Comparison of ENCODE assay signal across 14 mouse cellular contexts in the genomic region with DNA sequence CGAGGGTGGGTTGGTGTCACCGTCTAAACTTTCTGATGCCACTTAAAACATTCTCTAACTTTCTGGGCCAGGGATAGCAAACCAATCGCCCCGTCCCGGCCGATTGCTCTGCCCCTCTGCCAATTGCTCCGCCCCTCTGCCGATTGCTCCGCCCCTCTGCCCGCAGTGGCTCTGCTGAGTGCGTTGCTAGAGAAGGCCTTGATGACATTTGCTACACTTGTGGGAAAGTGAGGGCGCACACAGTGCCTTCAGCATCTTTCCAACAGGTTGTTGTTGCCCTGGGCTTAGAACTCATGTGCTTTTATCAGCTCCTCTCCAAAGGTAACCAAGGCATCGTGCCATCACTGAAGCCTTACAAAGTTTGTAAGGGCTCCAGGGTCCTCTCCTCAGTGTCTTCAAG. TPM values are rescaled to one million over a fixed set of nuclear protein-coding genes. Genes with fewer than 3 reads are reported as not detected.
A peak's percentile ranks its signal among the peaks of the same experiment; 100 is the strongest.
DNase-seq lines count a peak whose midpoint lies in the region; ATAC-seq and TF ChIP-seq lines count a peak whose summit lies in the region.
"Had no signal": no experiment of that assay in that cellular context is flagged by ENCODE, and none has a peak within 500 bp of the region (broad histone marks: within the 10 kb centered on the region; RNA-seq: fewer than 3 reads in every experiment).

No protein-coding gene starts in this region.

- no peak overlapping the region for H3K9ac ChIP-seq in lung, embryonic 16.5 days (ENCODE audit: low read length)
- H3K9ac ChIP-seq in MEL (ENCODE audit: control insufficient read depth, low read depth, low read length, poor library complexity, severe bottlenecking) = peak overlapping the region; percentile 77
- no peak overlapping the region for H3K9ac ChIP-seq in midbrain, embryonic 11.5 days (ENCODE audit: low read length)
- no peak overlapping the region for H3K9ac ChIP-seq in midbrain, embryonic 15.5 days
- H3K9ac ChIP-seq: limb, embryonic 12.5 days had no signal

- DNase-seq in lung, postnatal 25 days (ENCODE audit: low spot score) = no peak
- DNase-seq in MEL (ENCODE audit: low read depth, low spot score) = peak; percentile 88
- peak; percentile 55 for DNase-seq in induced T-regulatory cell, adult 2 months (ENCODE audit: low read depth)
- DNase-seq in midbrain, embryonic 11.5 days (ENCODE audit: low spot score, missing footprints) = no peak
- DNase-seq in adrenal gland, adult 8-10 months = no peak
- DNase-seq: cerebellum, adult 18-20 months; heart, adult 11 months; kidney, postnatal 36 days; layer of hippocampus, postnatal 36 days had no signal

- peaks cover 6% of the 10 kb centered on the region for H3K79me2 ChIP-seq in MEL (ENCODE audit: control insufficient read depth, insufficient read depth, low read length, poor library complexity)

- peaks cover 3% of the 10 kb centered on the region; the same call in 1 of the 2 replicates for H3K4me1 ChIP-seq in lung, embryonic 16.5 days (replicated peaks; ENCODE audit: control insufficient read depth, insufficient read depth, low read length)
- H3K4me1 ChIP-seq in MEL (ENCODE audit: control insufficient read depth in 1 of 2, insufficient read depth in 2 of 2, low read length in 2 of 2) = peaks cover 23 to 35% of the 10 kb centered on the region in 2 experiments
- H3K4me1 ChIP-seq in midbrain, embryonic 11.5 days (ENCODE audit: control insufficient read depth, insufficient read depth, low read length) = peaks cover 3% of the 10 kb centered on the region; the same call in 1 of the 2 replicates
- no peaks in the 10 kb centered on the region for H3K4me1 ChIP-seq in midbrain, embryonic 15.5 days

- no peak for TF ChIP-seq RAD21 in MEL (IDR thresholded peaks at IDR 0.05; ENCODE audit: low read depth, low read length)

- peak; percentile 42 to 58; a peak in 1 of 4 replicates for TF ChIP-seq POLR2A in MEL (IDR thresholded peaks at IDR 0.05; ENCODE audit: control insufficient read depth in 1 of 2, insufficient read depth in 1 of 2, low read depth in 1 of 2, low read length in 2 of 2, poor library complexity in 1 of 2)

- peaks cover 4% of the 10 kb centered on the region for H3K9me3 ChIP-seq in lung, embryonic 16.5 days (ENCODE audit: control insufficient read depth, low read length)
- no peaks in the 10 kb centered on the region for H3K9me3 ChIP-seq in MEL (replicated peaks; ENCODE audit: insufficient read depth, low read length)
- peaks cover 3% of the 10 kb centered on the region; the same call in 1 of the 2 replicates for H3K9me3 ChIP-seq in midbrain, embryonic 11.5 days (ENCODE audit: control insufficient read depth, low read length)
- H3K9me3 ChIP-seq in midbrain, embryonic 15.5 days = no peaks in the 10 kb centered on the region

- H3K4me2 ChIP-seq in lung, embryonic 16.5 days (ENCODE audit: low read depth, low read length) = 0 out of 2 replicates have a peak overlapping the region, but pooled peaks have one; percentile 16
- no peak overlapping the region for H3K4me2 ChIP-seq in midbrain, embryonic 11.5 days
- no peak overlapping the region for H3K4me2 ChIP-seq in midbrain, embryonic 15.5 days
- H3K4me2 ChIP-seq: limb, embryonic 12.5 days had no signal

- TF ChIP-seq CTCF in MEL (IDR thresholded peaks at IDR 0.05 in 2 of 3, conservative IDR thresholded peaks at IDR 0.05 in 1 of 3; ENCODE audit: control insufficient read depth in 1 of 3, insufficient read depth in 1 of 3, low read depth in 2 of 3, low read length in 3 of 3, poor library complexity in 1 of 3, severe bottlenecking in 1 of 3) = no peak

- H3K4me3 ChIP-seq in lung, embryonic 16.5 days (ENCODE audit: low read length) = no peak overlapping the region
- H3K4me3 ChIP-seq in MEL (ENCODE audit: control insufficient read depth in 1 of 2, insufficient read depth in 1 of 2, low read depth in 2 of 2, low read length in 2 of 2) = peak overlapping the region; percentile 53 to 65
- H3K4me3 ChIP-seq in midbrain, embryonic 11.5 days (ENCODE audit: low read depth, low read length) = no peak overlapping the region
- H3K4me3 ChIP-seq in midbrain, embryonic 15.5 days = no peak overlapping the region
- H3K4me3 ChIP-seq: limb, embryonic 12.5 days had no signal

- TF ChIP-seq EP300 in MEL (IDR thresholded peaks at IDR 0.05; ENCODE audit: low read depth in 1 of 2, low read length in 2 of 2) = no peak; a peak in 1 of 4 replicates

- peaks cover 2% of the 10 kb centered on the region for H3K27me3 ChIP-seq in lung, embryonic 16.5 days (ENCODE audit: control insufficient read depth, insufficient read depth, low read depth, low read length)
- no peaks in the 10 kb centered on the region for H3K27me3 ChIP-seq in MEL (ENCODE audit: control insufficient read depth in 1 of 2, insufficient read depth in 2 of 2, low read length in 2 of 2)
- no peaks in the 10 kb centered on the region for H3K27me3 ChIP-seq in midbrain, embryonic 11.5 days (ENCODE audit: control insufficient read depth, insufficient read depth, low read length)
- H3K27me3 ChIP-seq in midbrain, embryonic 15.5 days (replicated peaks) = 0 out of 2 replicates have a peak, but pooled peaks cover 2% of the 10 kb centered on the region

- no peak overlapping the region for H3K27ac ChIP-seq in lung, embryonic 16.5 days (ENCODE audit: low read length)
- peak overlapping the region; percentile 92 for H3K27ac ChIP-seq in MEL (ENCODE audit: control insufficient read depth, low read depth, low read length)
- H3K27ac ChIP-seq in midbrain, embryonic 11.5 days (ENCODE audit: low read depth, low read length) = no peak overlapping the region
- H3K27ac ChIP-seq in midbrain, embryonic 15.5 days = no peak overlapping the region
- H3K27ac ChIP-seq: limb, embryonic 12.5 days had no signal

- no peaks in the 10 kb centered on the region for H3K36me3 ChIP-seq in lung, embryonic 16.5 days (ENCODE audit: control insufficient read depth, insufficient read depth, low read length)
- peaks cover 0 to 26% of the 10 kb centered on the region in 2 experiments; a peak in 2 of 4 replicates for H3K36me3 ChIP-seq in MEL (ENCODE audit: control insufficient read depth in 1 of 2, insufficient read depth in 2 of 2, low read length in 2 of 2)
- H3K36me3 ChIP-seq in midbrain, embryonic 11.5 days (ENCODE audit: control insufficient read depth, insufficient read depth, low read length) = no peaks in the 10 kb centered on the region
- H3K36me3 ChIP-seq in midbrain, embryonic 15.5 days (replicated peaks) = no peaks in the 10 kb centered on the region
- H3K36me3 ChIP-seq: limb, embryonic 12.5 days had no signal

- ATAC-seq in lung, embryonic 16.5 days (ENCODE audit: low read depth) = no peak
- ATAC-seq in megakaryocyte-erythroid progenitor cell, adult 5-6 weeks (replicated peaks; ENCODE audit: low FRiP score, low TSS enrichment, poor library complexity, severe bottlenecking) = peak; percentile 60
- ATAC-seq in midbrain, embryonic 11.5 days (ENCODE audit: low FRiP score) = no peak
- no peak for ATAC-seq in midbrain, embryonic 15.5 days (replicated peaks)
- ATAC-seq: intestine, postnatal 0 days had no signal

- 21% methylated on average over 13 of the region's 13 CpGs for WGBS in lung, embryonic 16.5 days
- WGBS in midbrain, embryonic 11.5 days = 23% methylated on average over 13 of the region's 13 CpGs
- WGBS in midbrain, embryonic 15.5 days = 26% methylated on average over 13 of the region's 13 CpGs

RNA-seq across cellular contexts. Expression of a gene that starts 2.5 kb away (rescaled TPM):
- polyA plus RNA-seq in lung, embryonic 16.5 days (2015; fragmentation: Nextera tagmentation; extraction: Ambion mirVana) = 4.2 and 9.6 TPM in 2 replicates
- 42.2 and 60.3 TPM in 2 replicates for total RNA-seq in MEL (2012; rRNA removed)
- polyA plus RNA-seq in MEL (2012; ENCODE audit: insufficient read depth in 1 of 2, insufficient read length in 2 of 2, low read depth in 1 of 2, low replicate concordance in 2 of 2, missing spikeins in 1 of 2) = 10 to 100 TPM in 1 of 2 experiments, not detected in 1; 51.4 TPM
- total RNA-seq in megakaryocyte-erythroid progenitor cell, adult 5-6 weeks (2014; fragmentation: Nextera tagmentation) = 124 and 168 TPM in 2 replicates
- 87.7 and 112 TPM in 2 replicates for total RNA-seq in megakaryocyte-erythroid progenitor cell, adult 5-6 weeks (2017)
- polyA plus RNA-seq in midbrain, embryonic 11.5 days (2014; fragmentation: Nextera tagmentation; extraction: Ambion mirVana) = 1.1 and 1.4 TPM in 2 replicates
- 1.0 and 1.2 TPM in 2 replicates for polyA plus RNA-seq in midbrain, embryonic 15.5 days (2015; fragmentation: Nextera tagmentation; extraction: Ambion mirVana)
- total RNA-seq in adrenal gland, adult 8-10 months (2022) = 100 to 1,000 TPM; 107 to 119 (median 115) TPM

RNA-seq across cellular contexts. Expression of a gene that starts 15.9 kb away (rescaled TPM):
- polyA plus RNA-seq in lung, embryonic 16.5 days (2015; fragmentation: Nextera tagmentation; extraction: Ambion mirVana) = 4.6 and 6.3 TPM in 2 replicates
- 79.9 and 94.7 TPM in 2 replicates for total RNA-seq in MEL (2012; rRNA removed)
- 100 to 1,000 TPM; 106 to 128 TPM for polyA plus RNA-seq in MEL (2012; ENCODE audit: insufficient read depth in 1 of 2, insufficient read length in 2 of 2, low read depth in 1 of 2, low replicate concordance in 2 of 2, missing spikeins in 1 of 2)
- 33.2 and 37.0 TPM in 2 replicates for total RNA-seq in megakaryocyte-erythroid progenitor cell, adult 5-6 weeks (2014; fragmentation: Nextera tagmentation)
- total RNA-seq in megakaryocyte-erythroid progenitor cell, adult 5-6 weeks (2017) = 57.3 and 57.4 TPM in 2 replicates
- 3.4 TPM in 2 replicates for polyA plus RNA-seq in midbrain, embryonic 11.5 days (2014; fragmentation: Nextera tagmentation; extraction: Ambion mirVana)
- 0.96 and 1.0 TPM in 2 replicates for polyA plus RNA-seq in midbrain, embryonic 15.5 days (2015; fragmentation: Nextera tagmentation; extraction: Ambion mirVana)
- 1 to 10 TPM; 2.5 to 7.0 (median 3.8) TPM for total RNA-seq in adrenal gland, adult 8-10 months (2022)

RNA-seq across cellular contexts. Expression of a gene that starts 43.9 kb away (rescaled TPM):
- 0.67 and 1.3 TPM in 2 replicates for polyA plus RNA-seq in lung, embryonic 16.5 days (2015; fragmentation: Nextera tagmentation; extraction: Ambion mirVana)
- total RNA-seq in MEL (2012; rRNA removed) = 17.0 and 17.5 TPM in 2 replicates
- polyA plus RNA-seq in MEL (2012; ENCODE audit: insufficient read depth in 1 of 2, insufficient read length in 2 of 2, low read depth in 1 of 2, low replicate concordance in 2 of 2, missing spikeins in 1 of 2) = 10 to 100 TPM in 1 of 2 experiments, not detected in 1; 16.1 TPM
- 22.4 and 22.6 TPM in 2 replicates for total RNA-seq in megakaryocyte-erythroid progenitor cell, adult 5-6 weeks (2014; fragmentation: Nextera tagmentation)
- 26.6 and 39.5 TPM in 2 replicates for total RNA-seq in megakaryocyte-erythroid progenitor cell, adult 5-6 weeks (2017)
- polyA plus RNA-seq in midbrain, embryonic 11.5 days (2014; fragmentation: Nextera tagmentation; extraction: Ambion mirVana) = 0.04 TPM in 1 of 2 replicates, not detected in the other
- 0.11 and 0.22 TPM in 2 replicates for polyA plus RNA-seq in midbrain, embryonic 15.5 days (2015; fragmentation: Nextera tagmentation; extraction: Ambion mirVana)
- 1 to 10 TPM; 5.1 to 7.2 (median 5.8) TPM for total RNA-seq in adrenal gland, adult 8-10 months (2022)

RNA-seq across cellular contexts. Expression of a gene that starts 48.5 kb away (rescaled TPM):
- polyA plus RNA-seq in lung, embryonic 16.5 days (2015; fragmentation: Nextera tagmentation; extraction: Ambion mirVana) = 20.5 and 22.1 TPM in 2 replicates
- 1.6 and 2.6 TPM in 2 replicates for total RNA-seq in MEL (2012; rRNA removed)
- 10 to 100 TPM in 1 of 2 experiments, not detected in 1; 22.6 TPM for polyA plus RNA-seq in MEL (2012; ENCODE audit: insufficient read depth in 1 of 2, insufficient read length in 2 of 2, low read depth in 1 of 2, low replicate concordance in 2 of 2, missing spikeins in 1 of 2)
- 3.3 and 4.4 TPM in 2 replicates for total RNA-seq in megakaryocyte-erythroid progenitor cell, adult 5-6 weeks (2014; fragmentation: Nextera tagmentation)
- total RNA-seq in megakaryocyte-erythroid progenitor cell, adult 5-6 weeks (2017) = 4.8 TPM in 1 of 2 replicates, not detected in the other
- polyA plus RNA-seq in midbrain, embryonic 11.5 days (2014; fragmentation: Nextera tagmentation; extraction: Ambion mirVana) = 3.8 and 3.9 TPM in 2 replicates
- 4.0 and 4.9 TPM in 2 replicates for polyA plus RNA-seq in midbrain, embryonic 15.5 days (2015; fragmentation: Nextera tagmentation; extraction: Ambion mirVana)
- 10 to 100 TPM; 42.7 to 64.0 (median 55.6) TPM for total RNA-seq in adrenal gland, adult 8-10 months (2022)

Comparison
In these comparisons a context has a peak if more than half of its experiments do, and no peak if none do; other contexts are left out.
1. H3K4me3 ChIP-seq: peak in MEL (2 of 2); none in lung, embryonic 16.5 days (single experiment), midbrain, embryonic 11.5 days (single experiment) and midbrain, embryonic 15.5 days (single experiment).
2. DNase-seq: peak in MEL (single experiment) and induced T-regulatory cell, adult 2 months (single experiment); none in lung, postnatal 25 days (single experiment), midbrain, embryonic 11.5 days (single experiment) and adrenal gland, adult 8-10 months (single experiment).
3. RNA of a gene that starts 15.9 kb away (polyA plus RNA-seq): 106 to 128 TPM in MEL; 4.6 to 6.3 TPM in lung, embryonic 16.5 days, 3.4 TPM in midbrain, embryonic 11.5 days and 0.96 to 1.0 TPM in midbrain, embryonic 15.5 days; every median in the first group is over 10 times any median in the second.